Mouse (Mus musculus): ENCODE measurements around the gene Srebf2. TPM values are rescaled to one million over a fixed set of nuclear protein-coding genes. Genes with fewer than 3 reads are reported as not detected.

The Srebf2 gene
- polyA plus RNA-seq, 2 experiments: 29.3 to 30.8 TPM

DNA sequence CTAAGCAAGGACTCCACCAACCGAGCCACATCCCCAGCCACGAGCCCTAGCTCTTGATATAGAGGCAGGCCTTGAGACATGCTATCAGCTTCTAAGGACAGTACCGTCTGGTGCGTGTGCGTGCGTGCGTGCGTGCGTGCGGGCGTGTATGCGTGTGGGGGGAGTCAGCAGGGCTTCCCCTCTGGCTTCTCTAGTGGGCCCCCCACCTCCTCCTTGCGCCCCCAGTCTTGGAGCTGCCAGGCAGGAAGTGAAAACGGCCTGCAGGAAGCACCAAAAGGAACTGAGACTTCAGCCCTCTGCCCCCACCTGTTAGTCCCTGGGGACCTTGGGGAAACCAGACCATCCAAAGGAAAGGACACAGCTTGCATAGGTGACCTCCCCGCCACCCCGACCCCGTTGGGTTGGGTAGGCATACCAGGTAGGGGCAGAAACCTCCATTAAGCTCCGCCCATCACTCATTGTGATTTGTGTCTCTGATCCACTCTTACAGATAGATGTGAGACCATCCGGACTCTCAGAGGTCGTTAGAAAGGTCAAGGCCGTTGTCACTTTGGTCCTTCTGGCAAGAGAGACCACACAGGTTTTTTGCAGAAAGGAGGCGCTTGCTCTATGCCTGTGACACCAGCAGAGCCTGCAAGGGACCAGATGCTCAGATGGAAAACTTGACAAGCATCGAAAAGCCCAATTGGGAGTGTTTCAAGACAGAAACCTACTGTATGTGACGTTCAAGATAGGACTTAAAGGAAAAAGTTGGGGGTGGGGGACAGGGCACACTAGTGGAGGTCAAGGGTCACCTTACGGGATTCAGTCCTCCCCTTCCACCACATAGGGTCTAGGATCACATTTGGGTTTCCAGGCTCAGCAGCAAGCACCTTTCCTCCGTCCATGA is 72.0 kb downstream of the Srebf2 start:
- H3K27me3 ChIP-seq (ENCODE audit: control insufficient read depth, insufficient read depth, low read length): peaks cover 38% of the 10 kb centered on the region
- no peak for ATAC-seq (ENCODE audit: insufficient read depth)

DNA sequence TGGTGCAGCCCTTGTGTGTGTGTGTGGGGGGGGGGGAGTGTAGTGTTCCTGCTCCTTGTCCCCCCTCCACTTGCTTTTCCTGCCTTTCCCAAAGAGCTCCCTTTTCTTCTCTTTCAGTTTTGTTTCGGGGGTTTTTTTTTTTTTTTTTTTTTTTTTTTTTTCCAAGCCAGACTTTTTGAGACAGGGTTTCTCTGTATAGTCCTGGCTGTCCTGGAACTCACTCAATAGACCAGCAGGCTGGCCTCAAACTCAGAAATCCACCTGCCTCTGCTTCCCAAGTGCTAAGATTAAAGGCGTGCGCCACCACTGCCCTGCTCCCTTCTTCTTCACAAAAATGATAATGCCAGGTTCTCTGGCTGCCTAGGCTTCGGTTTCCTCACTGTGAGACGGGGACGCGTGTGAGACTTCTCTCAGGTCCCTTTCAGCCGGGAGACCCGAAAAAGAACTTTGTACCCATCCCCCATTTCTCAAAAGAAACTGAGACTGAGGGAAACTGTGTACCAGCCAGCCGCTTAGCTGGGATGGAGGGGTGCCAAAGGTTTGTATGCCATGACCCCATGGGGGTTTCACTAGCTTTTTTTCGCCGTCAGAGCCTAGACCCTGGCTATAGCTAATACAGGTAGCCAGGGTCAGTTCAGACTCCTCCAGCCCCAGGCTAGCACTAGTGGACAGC is 73.2 kb downstream of the Srebf2 start:
- WGBS (ENCODE audit: insufficient replicate concordance): 58% methylated on average over 12 of the region's 12 CpGs
- TF ChIP-seq CTCF (IDR thresholded peaks at IDR 0.05; ENCODE audit: low read depth): no peak
- no peak for TF ChIP-seq EP300 (IDR thresholded peaks at IDR 0.05; ENCODE audit: low read depth)
- peaks cover 35% of the 10 kb centered on the region for H3K27me3 ChIP-seq (ENCODE audit: control insufficient read depth, insufficient read depth, low read length)

More for the DNA sequence above, 72.0 kb downstream of the Srebf2 start:
- Histone ChIP-seq H3K4me3 (ENCODE audit: insufficient read depth in 1 of 2, low read depth in 2 of 2, low read length in 2 of 2) (no peak overlapping the region), H3K4me1 (replicated peaks; ENCODE audit: control insufficient read depth in 2 of 2, insufficient read depth in 2 of 2, low read length in 1 of 2) (peaks cover 0 to 1% of the 10 kb centered on the region in 2 experiments; a peak in 1 of 4 replicates), H3K27ac (no peak overlapping the region), H3K9me3 (ENCODE audit: control insufficient read depth, low read length) (no peaks in the 10 kb centered on the region), H3K36me3 (replicated peaks; ENCODE audit: control insufficient read depth, insufficient read depth, low read depth) (no peaks in the 10 kb centered on the region), H3K4me2 (ENCODE audit: low read depth) (no peak overlapping the region), H3K9ac (replicated peaks) (no peak overlapping the region)
- no peak for TF ChIP-seq CTCF (IDR thresholded peaks at IDR 0.05; ENCODE audit: low read depth)
- no peak for TF ChIP-seq EP300 (IDR thresholded peaks at IDR 0.05; ENCODE audit: low read depth)
- no peak for DNase-seq (ENCODE audit: low read depth in 3 of 3, low spot score in 3 of 3)
- WGBS (ENCODE audit: insufficient replicate concordance): 32% methylated on average over 26 of the region's 26 CpGs

DNA sequence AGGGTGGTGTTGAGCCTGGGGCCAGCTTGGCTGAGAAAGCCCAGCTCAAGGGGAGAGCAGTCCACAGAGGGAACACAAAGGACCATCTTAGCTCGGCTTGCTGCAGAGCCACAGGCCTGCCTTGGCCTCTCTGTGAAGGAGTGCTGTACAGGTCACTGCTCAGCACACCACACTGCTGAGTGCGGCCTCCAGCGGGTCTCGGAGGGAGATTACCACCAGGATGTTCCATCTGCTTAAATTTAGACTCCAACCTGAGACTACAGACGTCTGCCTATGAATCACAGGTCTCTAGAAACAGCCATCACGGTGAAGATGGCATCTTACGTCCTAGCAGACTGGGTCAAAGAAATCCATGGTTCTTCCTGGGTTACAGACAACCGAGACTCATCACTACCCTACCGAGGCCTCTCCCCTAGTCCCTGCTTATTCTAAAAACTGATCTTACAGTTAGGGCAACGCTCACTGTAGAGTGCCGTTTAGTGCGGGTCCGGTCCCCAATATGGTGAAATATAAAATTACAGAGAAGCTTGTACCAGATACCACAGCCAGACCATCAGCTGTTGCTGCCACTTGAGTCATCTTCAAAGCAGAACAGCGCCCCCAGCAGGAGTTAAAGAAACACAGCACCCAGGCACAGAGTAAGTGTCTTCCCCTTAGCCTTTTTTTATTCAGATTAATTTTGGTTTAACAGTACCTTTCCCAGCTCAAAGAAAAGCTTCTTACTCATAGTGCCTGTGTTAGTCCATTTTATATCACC is 74.3 kb downstream of the Srebf2 start:
- 62% methylated on average over 14 of the region's 14 CpGs for WGBS (ENCODE audit: insufficient replicate concordance)
- ATAC-seq (ENCODE audit: insufficient read depth) (no peak), DNase-seq (ENCODE audit: low read depth in 3 of 3, low spot score in 3 of 3) (no peak)
- H3K4me1 ChIP-seq (replicated peaks; ENCODE audit: control insufficient read depth in 2 of 2, insufficient read depth in 2 of 2, low read length in 1 of 2): peaks cover 6 to 13% of the 10 kb centered on the region in 2 experiments
- H3K27me3 ChIP-seq (ENCODE audit: control insufficient read depth, insufficient read depth, low read length): peaks cover 29% of the 10 kb centered on the region
- no peak overlapping the region for H3K4me3 ChIP-seq (ENCODE audit: insufficient read depth in 1 of 2, low read depth in 2 of 2, low read length in 2 of 2)
- H3K27ac ChIP-seq: no peak overlapping the region
- peak; percentile 24; the same call in 1 of the 2 replicates for TF ChIP-seq CTCF (IDR thresholded peaks at IDR 0.05; ENCODE audit: low read depth)
- no peak for TF ChIP-seq EP300 (IDR thresholded peaks at IDR 0.05; ENCODE audit: low read depth)
- no peak overlapping the region for H3K9ac ChIP-seq (replicated peaks)
- H3K36me3 ChIP-seq (replicated peaks; ENCODE audit: control insufficient read depth, insufficient read depth, low read depth): no peaks in the 10 kb centered on the region
- H3K9me3 ChIP-seq (ENCODE audit: control insufficient read depth, low read length): no peaks in the 10 kb centered on the region
- no peak overlapping the region for H3K4me2 ChIP-seq (ENCODE audit: low read depth)

More for the DNA sequence above, 73.2 kb downstream of the Srebf2 start:
- no peaks in the 10 kb centered on the region for H3K36me3 ChIP-seq (replicated peaks; ENCODE audit: control insufficient read depth, insufficient read depth, low read depth)
- H3K4me2 ChIP-seq (ENCODE audit: low read depth): no peak overlapping the region
- H3K4me1 ChIP-seq (replicated peaks; ENCODE audit: control insufficient read depth in 2 of 2, insufficient read depth in 2 of 2, low read length in 1 of 2): peaks cover 6 to 10% of the 10 kb centered on the region in 2 experiments
- no peaks in the 10 kb centered on the region for H3K9me3 ChIP-seq (ENCODE audit: control insufficient read depth, low read length)
- DNase-seq (ENCODE audit: low read depth in 3 of 3, low spot score in 3 of 3) (no peak), ATAC-seq (ENCODE audit: insufficient read depth) (no peak)
- H3K27ac ChIP-seq: no peak overlapping the region
- H3K9ac ChIP-seq (replicated peaks): no peak overlapping the region
- no peak overlapping the region for H3K4me3 ChIP-seq (ENCODE audit: insufficient read depth in 1 of 2, low read depth in 2 of 2, low read length in 2 of 2)

DNA sequence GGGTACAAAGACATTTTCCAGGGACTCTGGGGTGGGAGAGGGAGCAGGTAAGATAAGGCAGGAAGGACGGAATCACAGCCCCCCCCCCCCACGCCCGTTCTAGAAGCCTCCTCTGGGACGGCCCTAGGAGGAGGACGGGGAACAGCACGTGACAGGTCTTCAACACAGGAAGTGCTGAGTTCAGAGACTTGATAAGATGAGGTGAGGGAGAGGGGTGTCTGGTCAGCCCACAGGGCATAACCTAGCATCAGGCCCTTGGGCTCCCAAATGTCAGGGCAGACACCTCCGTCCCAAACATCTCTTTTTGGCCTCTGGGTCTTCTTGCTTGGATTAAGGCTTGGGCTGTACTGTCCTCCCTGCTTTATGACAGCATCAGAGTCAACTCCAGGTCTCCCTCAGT is 76.3 kb downstream of the Srebf2 start:
- TF ChIP-seq CTCF (IDR thresholded peaks at IDR 0.05; ENCODE audit: low read depth): no peak
- no peak for TF ChIP-seq EP300 (IDR thresholded peaks at IDR 0.05; ENCODE audit: low read depth)
- 23% methylated on average over 7 of the region's 7 CpGs for WGBS (ENCODE audit: insufficient replicate concordance)

More for the DNA sequence above, 76.3 kb downstream of the Srebf2 start:
- Histone ChIP-seq H3K36me3 (replicated peaks; ENCODE audit: control insufficient read depth, insufficient read depth, low read depth) (no peaks in the 10 kb centered on the region), H3K27ac (no peak overlapping the region), H3K9ac (replicated peaks) (no peak overlapping the region), H3K9me3 (ENCODE audit: control insufficient read depth, low read length) (no peaks in the 10 kb centered on the region), H3K4me2 (ENCODE audit: low read depth) (peak overlapping the region; percentile 72; the same call in 1 of the 2 replicates), H3K4me3 (ENCODE audit: insufficient read depth in 1 of 2, low read depth in 2 of 2, low read length in 2 of 2) (peak overlapping the region in 1 of 2 experiments; percentile 2; a peak in 1 of 4 replicates), H3K4me1 (replicated peaks; ENCODE audit: control insufficient read depth in 2 of 2, insufficient read depth in 2 of 2, low read length in 1 of 2) (peaks cover 6 to 13% of the 10 kb centered on the region in 2 experiments), H3K27me3 (ENCODE audit: control insufficient read depth, insufficient read depth, low read length) (peaks cover 24% of the 10 kb centered on the region)
- ATAC-seq (ENCODE audit: insufficient read depth) (no peak), DNase-seq (ENCODE audit: low read depth in 3 of 3, low spot score in 3 of 3) (no peak)
